23 mouse cellular contexts compared by ENCODE assay signal in the genomic region with DNA sequence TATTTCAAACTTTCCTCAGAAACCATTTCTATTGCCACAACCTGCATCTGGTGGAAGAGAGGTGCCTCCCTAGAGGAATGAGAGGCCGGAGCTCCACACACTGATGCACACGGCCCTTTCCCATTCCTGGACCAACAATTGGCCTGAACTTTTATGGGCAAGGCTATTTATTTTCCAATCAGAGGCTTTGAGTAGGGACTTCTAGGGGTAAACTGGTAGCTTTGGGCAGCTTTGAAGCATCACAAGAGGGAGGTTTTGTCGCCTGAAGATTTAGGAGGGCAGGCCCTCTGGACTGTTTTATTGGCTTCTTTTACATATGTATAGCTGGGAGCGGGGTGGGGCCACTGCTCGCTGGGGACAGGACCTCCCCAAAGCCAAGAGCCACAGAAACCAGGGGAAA. TPM values are rescaled to one million over a fixed set of nuclear protein-coding genes. Genes with fewer than 3 reads are reported as not detected.
DNase-seq lines count a peak whose midpoint lies in the region; ATAC-seq and TF ChIP-seq lines count a peak whose summit lies in the region.
"Had no signal": no experiment of that assay in that cellular context is flagged by ENCODE, and none has a peak within 500 bp of the region (broad histone marks: within the 10 kb centered on the region; RNA-seq: fewer than 3 reads in every experiment).

No protein-coding gene starts in this region.

- no peak overlapping the region for H3K4me2 ChIP-seq in hindbrain, embryonic 12.5 days (replicated peaks)
- no peak overlapping the region for H3K4me2 ChIP-seq in hindbrain, embryonic 14.5 days (replicated peaks)
- H3K4me2 ChIP-seq in neural tube, embryonic 14.5 days (ENCODE audit: low read depth, low read length), result no peak overlapping the region
- H3K4me2 ChIP-seq: intestine, embryonic 15.5 days; liver, embryonic 11.5 days had no signal

- peak overlapping the region; percentile 62 for H3K27ac ChIP-seq in hindbrain, embryonic 12.5 days
- no peak overlapping the region for H3K27ac ChIP-seq in hindbrain, embryonic 14.5 days
- H3K27ac ChIP-seq in ES-E14 (ENCODE audit: insufficient read depth, low read depth, low read length, poor library complexity, severe bottlenecking), result no peak overlapping the region
- no peak overlapping the region; the same call in 1 of the 2 replicates for H3K27ac ChIP-seq in neural tube, embryonic 14.5 days (ENCODE audit: low read depth, low read length)
- H3K27ac ChIP-seq: intestine, embryonic 15.5 days had no signal

- H3K4me1 ChIP-seq in hindbrain, embryonic 12.5 days, result peaks cover 33% of the 10 kb centered on the region
- H3K4me1 ChIP-seq in hindbrain, embryonic 14.5 days (replicated peaks; ENCODE audit: control insufficient read depth, insufficient read depth, low read length), result peaks cover 19% of the 10 kb centered on the region; the same call in 1 of the 2 replicates
- peaks cover 8 to 23% of the 10 kb centered on the region in 2 experiments for H3K4me1 ChIP-seq in ES-E14 (ENCODE audit: control insufficient read depth in 2 of 2, insufficient read depth in 2 of 2, low read length in 2 of 2, poor library complexity in 1 of 2)
- peaks cover 10% of the 10 kb centered on the region; the same call in 1 of the 2 replicates for H3K4me1 ChIP-seq in neural tube, embryonic 14.5 days (ENCODE audit: control insufficient read depth, insufficient read depth, low read length)
- H3K4me1 ChIP-seq: megakaryocyte, embryonic 14.5 days had no signal

- in situ Hi-C loops in ES-E14 (cut with MboI; ENCODE audit: low sequenced_read_pairs in 2 of 2, unreplicated experiment in 2 of 2), result no loop called here

- no peak overlapping the region for H3K9ac ChIP-seq in hindbrain, embryonic 12.5 days
- H3K9ac ChIP-seq in hindbrain, embryonic 14.5 days, result no peak overlapping the region
- no peak overlapping the region for H3K9ac ChIP-seq in ES-E14 (ENCODE audit: insufficient read depth, low read depth, low read length, poor library complexity, severe bottlenecking)
- no peak overlapping the region for H3K9ac ChIP-seq in neural tube, embryonic 14.5 days (replicated peaks; ENCODE audit: low read depth, low read length)
- H3K9ac ChIP-seq: intestine, embryonic 15.5 days had no signal

- no peaks in the 10 kb centered on the region for H3K9me3 ChIP-seq in hindbrain, embryonic 12.5 days (replicated peaks)
- no peaks in the 10 kb centered on the region for H3K9me3 ChIP-seq in hindbrain, embryonic 14.5 days (ENCODE audit: control insufficient read depth, low read length)
- H3K9me3 ChIP-seq in ES-E14 (ENCODE audit: control insufficient read depth, insufficient read depth, low read depth, low read length), result no peaks in the 10 kb centered on the region
- H3K9me3 ChIP-seq in neural tube, embryonic 14.5 days (ENCODE audit: control insufficient read depth, low read length), result no peaks in the 10 kb centered on the region
- H3K9me3 ChIP-seq: intestine, embryonic 15.5 days; megakaryocyte, embryonic 14.5 days had no signal

- ATAC-seq in hindbrain, embryonic 12.5 days (ENCODE audit: low FRiP score), result no peak
- ATAC-seq in hindbrain, embryonic 14.5 days (ENCODE audit: low FRiP score), result no peak
- peak; percentile 36; the same call in 1 of the 2 replicates for ATAC-seq in neural tube, embryonic 14.5 days (ENCODE audit: low read depth)
- ATAC-seq: activated CD4-positive, CD25-positive, alpha-beta regulatory T cell, adult 4 months; intestine, embryonic 15.5 days had no signal

- H3K36me3 ChIP-seq in hindbrain, embryonic 12.5 days, result no peaks in the 10 kb centered on the region
- no peaks in the 10 kb centered on the region for H3K36me3 ChIP-seq in hindbrain, embryonic 14.5 days (replicated peaks; ENCODE audit: control insufficient read depth, insufficient read depth)
- no peaks in the 10 kb centered on the region for H3K36me3 ChIP-seq in ES-E14 (ENCODE audit: control insufficient read depth, insufficient read depth, low read length, poor library complexity, severe bottlenecking)
- H3K36me3 ChIP-seq in neural tube, embryonic 14.5 days (ENCODE audit: control insufficient read depth, insufficient read depth, low read length), result no peaks in the 10 kb centered on the region
- H3K36me3 ChIP-seq: intestine, embryonic 15.5 days had no signal

- WGBS in hindbrain, embryonic 12.5 days, result 34% methylated on average over 5 of the region's 5 CpGs
- WGBS in hindbrain, embryonic 14.5 days, result 29% methylated on average over 5 of the region's 5 CpGs
- WGBS in neural tube, embryonic 14.5 days, result 12% methylated on average over 5 of the region's 5 CpGs

- DNase-seq in hindbrain, embryonic 14.5 days (ENCODE audit: low spot score), result no peak
- DNase-seq in ES-E14 (ENCODE audit: low read depth, low spot score), result peak; percentile 49
- peak; percentile 19 for DNase-seq in embryo, embryonic 9.5 days (ENCODE audit: extremely low spot score)
- DNase-seq in thymus, postnatal 14 days, result no peak
- DNase-seq in heart, adult 8-10 months (ENCODE audit: low spot score), result no peak
- DNase-seq: adrenal gland, postnatal 10 days; cerebellum, adult 9-11 months; gastrocnemius, postnatal 14 days; heart, adult 18-20 months; heart, postnatal 4 days; kidney, adult 9 months; kidney, postnatal 4 days; layer of hippocampus, adult 9-11 months; lung, adult 18-20 months; lung, postnatal 14 days; right cerebral cortex, adult 18-20 months; thymus, postnatal 4 days had no signal

- no peak overlapping the region for H3K4me3 ChIP-seq in hindbrain, embryonic 12.5 days
- H3K4me3 ChIP-seq in hindbrain, embryonic 14.5 days (replicated peaks; ENCODE audit: low read length), result no peak overlapping the region
- H3K4me3 ChIP-seq in ES-E14 (ENCODE audit: insufficient read depth in 1 of 2, low read depth in 1 of 2, low read length in 2 of 2, poor library complexity in 1 of 2, severe bottlenecking in 1 of 2), result 0 out of 4 replicates have a peak overlapping the region, but pooled peaks of 1 of the 2 experiments have one; percentile 12
- no peak overlapping the region for H3K4me3 ChIP-seq in neural tube, embryonic 14.5 days (ENCODE audit: low read depth, low read length)
- H3K4me3 ChIP-seq: intestine, embryonic 15.5 days; megakaryocyte, embryonic 14.5 days had no signal

- H3K27me3 ChIP-seq in hindbrain, embryonic 12.5 days, result peaks cover 25% of the 10 kb centered on the region
- H3K27me3 ChIP-seq in hindbrain, embryonic 14.5 days (ENCODE audit: control insufficient read depth, insufficient read depth, low read length), result peaks cover 45% of the 10 kb centered on the region
- 0 out of 2 replicates have a peak, but pooled peaks cover 4% of the 10 kb centered on the region for H3K27me3 ChIP-seq in neural tube, embryonic 14.5 days (ENCODE audit: control insufficient read depth, insufficient read depth, low read length)
- H3K27me3 ChIP-seq: intestine, embryonic 15.5 days had no signal

TF ChIP-seq in ES-E14, 5 proteins besides CTCF, POLR2A, EP300 and RAD21:
- no peak for TF ChIP-seq CHD2 (IDR thresholded peaks at IDR 0.05; ENCODE audit: low read depth, low read length)
- no peak for TF ChIP-seq ZNF384 (IDR thresholded peaks at IDR 0.05; ENCODE audit: low read depth, low read length)
- TF ChIP-seq ZC3H11A (IDR thresholded peaks at IDR 0.05; ENCODE audit: borderline replicate concordance, low read depth, low read length), result no peak
- TF ChIP-seq MAFK (IDR thresholded peaks at IDR 0.05; ENCODE audit: insufficient read depth, low read depth, low read length), result no peak
- no peak for TF ChIP-seq HCFC1 (IDR thresholded peaks at IDR 0.05; ENCODE audit: borderline replicate concordance, insufficient read depth, low read length)

RNA-seq across cellular contexts. Expression of a gene that starts 57.7 kb away (rescaled TPM):
- 17.9 and 20.1 TPM in 2 replicates for polyA plus RNA-seq in hindbrain, embryonic 12.5 days (2016; fragmentation: Nextera tagmentation; extraction: Ambion mirVana)
- 26.9 and 28.1 TPM in 2 replicates for polyA plus RNA-seq in hindbrain, embryonic 14.5 days (2014; fragmentation: Nextera tagmentation; extraction: Ambion mirVana)
- 4.3 and 7.1 TPM in 2 replicates for total RNA-seq in ES-E14 (2012; rRNA removed)
- polyA plus RNA-seq in neural tube, embryonic 14.5 days (2014; fragmentation: Nextera tagmentation; extraction: Ambion mirVana), result 13.3 and 13.5 TPM in 2 replicates
- not detected for total RNA-seq in heart, adult 8-10 months (2022)
- total RNA-seq: heart, adult 18-20 months had no signal

Comparison
In these comparisons a context has a peak if more than half of its experiments do, and no peak if none do; other contexts are left out.
1. DNase-seq: peak in ES-E14 (single experiment) and embryo, embryonic 9.5 days (single experiment); none in hindbrain, embryonic 14.5 days (single experiment), thymus, postnatal 14 days (single experiment) and heart, adult 8-10 months (single experiment).